Mouse (Mus musculus) heart, embryonic 12.5 days (tissue): ENCODE measurements around the gene Gm49776. TPM values are rescaled to one million over a fixed set of nuclear protein-coding genes. Genes with fewer than 3 reads are reported as not detected.
A peak's percentile ranks its signal among the peaks of the same experiment; 100 is the strongest.
"Not testable (repeated sequence)": the region's sequence is repeated elsewhere in the genome, so short reads cannot be mapped to it uniquely, and the experiment has no call there.

Source experiments
- ATAC-seq: fragments of 200-750 bp; cut with Nextera tagmentation; 2 replicates; pipeline ENCODE4 v1.8.0; 2017; ENCODE audit warnings: moderate TSS enrichment, moderate library complexity; ENCODE audit not compliant: insufficient number of reproducible peaks, low FRiP score
- H3K27ac ChIP-seq: fragments of 300-500 bp; sonication (generic); 2 replicates; pipeline ENCODE4 v1.5.1; 2016; ENCODE audit warnings: mild to moderate bottlenecking, moderate library complexity; ENCODE audit not compliant: poor library complexity, severe bottlenecking
- H3K27me3 ChIP-seq: fragments of 300-500 bp; sonication (generic); replicated peaks from 2 replicates; pipeline ENCODE4 v1.6.1; 2016; ENCODE audit warnings: mild to moderate bottlenecking, moderate library complexity
- H3K36me3 ChIP-seq: fragments of 300-500 bp; sonication (generic); 2 replicates; pipeline ENCODE4 v1.6.1; 2016; ENCODE audit warnings: mild to moderate bottlenecking, moderate library complexity
- H3K4me1 ChIP-seq: fragments of 300-500 bp; sonication (generic); replicated peaks from 2 replicates; pipeline ENCODE4 v1.6.1; 2016; ENCODE audit warnings: mild to moderate bottlenecking
- H3K4me2 ChIP-seq: fragments of 300-500 bp; sonication (generic); 2 replicates; pipeline ENCODE4 v1.6.1; 2016; ENCODE audit warnings: mild to moderate bottlenecking, moderate library complexity
- H3K4me3 ChIP-seq: fragments of 300-500 bp; sonication (generic); 2 replicates; pipeline ENCODE4 v1.5.1; 2016; ENCODE audit warnings: mild to moderate bottlenecking
- H3K9ac ChIP-seq: fragments of 300-500 bp; sonication (generic); 2 replicates; pipeline ENCODE4 v1.6.1; 2016; ENCODE audit warnings: mild to moderate bottlenecking, moderate library complexity
- H3K9me3 ChIP-seq: fragments of 300-500 bp; sonication (generic); replicated peaks from 2 replicates; pipeline ENCODE4 v1.6.1; 2016; ENCODE audit warnings: mild to moderate bottlenecking, moderate library complexity
- WGBS: fragments of 180-500 bp; shearing (Covaris S2); methylation state at CpG from one replicate; pipeline ENCODE4 v1.1.7; 2016; 5-methylcytosine and 5-hydroxymethylcytosine counted together
- polyA plus RNA-seq: library from polyadenylated mRNA; unstranded; fragments of >200 nt; fragmentation: Nextera tagmentation; extraction: Ambion mirVana; gene quantifications from 2 replicates; pipeline ENCODE4 v1.2.1, GENCODE M21; 2016

The Gm49776 gene
- 1.2 and 1.7 TPM in 2 replicates for polyA plus RNA-seq

GRCm38 (mm10) chr16:18258221-18258620 is at the start of gene Gm49776:
Gm49776 (minus strand) TSS chr16:18258321.
- Histone ChIP-seq H3K27me3 (no peaks in the 10 kb centered on the region), H3K4me3 (no peak within 1 kb of the TSS), H3K27ac (no peak within 1 kb of the TSS), H3K4me1 (no peaks in the 10 kb centered on the region), H3K36me3 (peaks cover 92% of the 10 kb centered on the region), H3K4me2 (no peak within 1 kb of the TSS), H3K9ac (no peak within 1 kb of the TSS), H3K9me3 (no peaks in the 10 kb centered on the region)
- no peak for ATAC-seq
- whole genome bisulfite sequencing: 93% methylated on average over 2 of the region's 2 CpGs

GRCm38 (mm10) chr16:18289614-18290013 is 31.5 kb upstream of the Gm49776 start:
- not testable (repeated sequence) for H3K9ac ChIP-seq, ATAC-seq, H3K9me3 ChIP-seq, H3K27me3 ChIP-seq
- H3K4me1 ChIP-seq: peaks cover 34% of the 10 kb centered on the region
- peak overlapping the region; percentile 92 for H3K4me3 ChIP-seq
- peak overlapping the region; percentile 53 for H3K4me2 ChIP-seq
- peaks cover 17% of the 10 kb centered on the region for H3K36me3 ChIP-seq
- peak overlapping the region; percentile 95 for H3K27ac ChIP-seq
- 3% methylated on average over 10 of the region's 10 CpGs for WGBS

GRCm38 (mm10) chr16:18289067-18289588 is 31.0 kb upstream of the Gm49776 start, which contains the start of gene Dgcr8:
Dgcr8 (minus strand) TSS chr16:18289246.
- peak within 1 kb of the TSS; percentile 95 for H3K4me2 ChIP-seq
- no peaks in the 10 kb centered on the region for H3K27me3 ChIP-seq
- peak within 1 kb of the TSS; percentile 98 for H3K9ac ChIP-seq
- H3K4me3 ChIP-seq: peak within 1 kb of the TSS; percentile 92
- peaks cover 21% of the 10 kb centered on the region for H3K36me3 ChIP-seq
- ATAC-seq: peak; percentile 99
- H3K27ac ChIP-seq: peak within 1 kb of the TSS; percentile 95
- WGBS: under 1% methylated on average over 70 of the region's 71 CpGs
- no peaks in the 10 kb centered on the region for H3K9me3 ChIP-seq
- H3K4me1 ChIP-seq: peaks cover 34% of the 10 kb centered on the region

- Histone ChIP-seq H3K4me3 (peak overlapping the region; percentile 92), H3K27me3 (no peaks in the 10 kb centered on the region), H3K27ac (peak overlapping the region; percentile 95), H3K9me3 (no peaks in the 10 kb centered on the region), H3K9ac (peak overlapping the region; percentile 98), H3K4me2 (peak overlapping the region; percentile 95), H3K4me1 (peaks cover 34% of the 10 kb centered on the region), H3K36me3 (peaks cover 26% of the 10 kb centered on the region)
- peak; percentile 93 for ATAC-seq
- under 1% methylated on average over 29 of the region's 31 CpGs for WGBS
These were observed 30.5 kb upstream of the Gm49776 start for GRCm38 (mm10) chr16:18288581-18289061.

- Histone ChIP-seq H3K9ac (peak overlapping the region; percentile 98), H3K9me3 (no peaks in the 10 kb centered on the region), H3K27ac (peak overlapping the region; percentile 95), H3K36me3 (peaks cover 31% of the 10 kb centered on the region), H3K4me1 (peaks cover 34% of the 10 kb centered on the region), H3K27me3 (no peaks in the 10 kb centered on the region), H3K4me2 (peak overlapping the region; percentile 95), H3K4me3 (peak overlapping the region; percentile 92)
- under 1% methylated on average over 4 of the region's 4 CpGs for WGBS
- no peak for ATAC-seq
These were observed 30.0 kb upstream of the Gm49776 start for GRCm38 (mm10) chr16:18288166-18288565.

GRCm38 (mm10) chr16:18275166-18275565 is 17.0 kb upstream of the Gm49776 start:
- H3K27ac ChIP-seq: no peak overlapping the region
- no peaks in the 10 kb centered on the region for H3K27me3 ChIP-seq
- ATAC-seq: no peak
- no peaks in the 10 kb centered on the region for H3K4me1 ChIP-seq
- no peak overlapping the region for H3K4me3 ChIP-seq
- H3K36me3 ChIP-seq: peaks cover 88% of the 10 kb centered on the region
- no peaks in the 10 kb centered on the region for H3K9me3 ChIP-seq
- 88% methylated on average over 2 of the region's 2 CpGs for WGBS
- no peak overlapping the region for H3K9ac ChIP-seq
- no peak overlapping the region for H3K4me2 ChIP-seq

GRCm38 (mm10) chr16:18268182-18268581 is 10.1 kb upstream of the Gm49776 start:
- H3K9me3 ChIP-seq: no peaks in the 10 kb centered on the region

GRCm38 (mm10) chr16:18265024-18265423 is 6.9 kb upstream of the Gm49776 start:
- Histone ChIP-seq H3K9me3 (no peaks in the 10 kb centered on the region), H3K4me1 (no peaks in the 10 kb centered on the region), H3K27ac (no peak overlapping the region), H3K4me2 (no peak overlapping the region), H3K4me3 (no peak overlapping the region), H3K27me3 (no peaks in the 10 kb centered on the region), H3K36me3 (peaks cover 83% of the 10 kb centered on the region), H3K9ac (no peak overlapping the region)
- ATAC-seq: no peak
- 81% methylated on average over 2 of the region's 2 CpGs for WGBS

More at GRCm38 (mm10) chr16:18268182-18268581, 10.1 kb upstream of the Gm49776 start:
- no peaks in the 10 kb centered on the region for H3K27me3 ChIP-seq
- no peak overlapping the region for H3K27ac ChIP-seq
- peaks cover 86% of the 10 kb centered on the region for H3K36me3 ChIP-seq
- H3K4me3 ChIP-seq: no peak overlapping the region
- no peak overlapping the region for H3K4me2 ChIP-seq
- H3K4me1 ChIP-seq: no peaks in the 10 kb centered on the region
- no peak for ATAC-seq
- H3K9ac ChIP-seq: no peak overlapping the region
- WGBS: 90% methylated on average over 5 of the region's 5 CpGs

GRCm38 (mm10) chr16:18253866-18254265 is 4.3 kb downstream of the Gm49776 start:
- Histone ChIP-seq H3K4me2 (no peak overlapping the region), H3K4me1 (peaks cover 25% of the 10 kb centered on the region)
- 90% methylated on average over 1 of the region's 1 CpGs for WGBS

GRCm38 (mm10) chr16:18252736-18253135 is 5.4 kb downstream of the Gm49776 start:
- H3K9me3 ChIP-seq: no peaks in the 10 kb centered on the region
- H3K27ac ChIP-seq: no peak overlapping the region
- no peak overlapping the region for H3K4me3 ChIP-seq
- H3K4me1 ChIP-seq: peaks cover 25% of the 10 kb centered on the region
- WGBS: 80% methylated on average over 6 of the region's 6 CpGs
- ATAC-seq: no peak
- H3K36me3 ChIP-seq: peaks cover 70% of the 10 kb centered on the region
- no peak overlapping the region for H3K4me2 ChIP-seq
- no peaks in the 10 kb centered on the region for H3K27me3 ChIP-seq
- H3K9ac ChIP-seq: no peak overlapping the region

More at GRCm38 (mm10) chr16:18253866-18254265, 4.3 kb downstream of the Gm49776 start:
- no peak overlapping the region for H3K27ac ChIP-seq
- H3K9me3 ChIP-seq: no peaks in the 10 kb centered on the region
- no peak overlapping the region for H3K4me3 ChIP-seq
- no peaks in the 10 kb centered on the region for H3K27me3 ChIP-seq
- H3K36me3 ChIP-seq: peaks cover 80% of the 10 kb centered on the region
- H3K9ac ChIP-seq: no peak overlapping the region
- no peak for ATAC-seq

- no peak for ATAC-seq
- 65% methylated on average over 10 of the region's 10 CpGs for WGBS
- Histone ChIP-seq H3K36me3 (peaks cover 64% of the 10 kb centered on the region), H3K9me3 (no peaks in the 10 kb centered on the region), H3K4me1 (peaks cover 35% of the 10 kb centered on the region), H3K4me3 (0 out of 2 replicates have a peak overlapping the region, but pooled peaks have one; percentile 86), H3K4me2 (peak overlapping the region; percentile 93), H3K27me3 (no peaks in the 10 kb centered on the region), H3K9ac (peak overlapping the region; percentile 30; the same call in 1 of the 2 replicates), H3K27ac (no peak overlapping the region)
These were observed 7.0 kb downstream of the Gm49776 start for GRCm38 (mm10) chr16:18250828-18251790.
